Mouse (Mus musculus) lung, adult 2 months (tissue): ENCODE measurements around the gene Gm28051.

Experiments used
- CTCF ChIP-seq: fragments of 200-500 bp; IDR thresholded peaks from 2 replicates; pipeline ENCODE4 v1.5.1; 2011; ENCODE audit warnings: mild to moderate bottlenecking, low read length, control low read depth; ENCODE audit not compliant: insufficient read depth
- POLR2A ChIP-seq: fragments of 200-500 bp; IDR thresholded peaks from 2 replicates; pipeline ENCODE4 v1.6.1; 2011; ENCODE audit warnings: low read depth, mild to moderate bottlenecking, control low read depth, low read length, borderline replicate concordance; ENCODE audit errors: extremely low read depth

GRCm38 (mm10) chr12:102670848-102671247, 86.7 kb downstream of the Gm28051 start:
- TF ChIP-seq POLR2A, result no peak
- TF ChIP-seq CTCF, result no peak
